Mouse (Mus musculus) right cerebral cortex, postnatal 36 days (tissue): ENCODE measurements around the gene Map3k13.
"Not testable (repeated sequence)": the region's sequence is repeated elsewhere in the genome, so short reads cannot be mapped to it uniquely, and the experiment has no call there.

Experiments
- DNase-seq, 2 experiments: peaks; one replicate each; pipeline ENCODE4 v3.0.0; 2022; ENCODE audit warnings: low spot score in 2 of 2, mixed read lengths in 1 of 2

The Map3k13 gene

DNA sequence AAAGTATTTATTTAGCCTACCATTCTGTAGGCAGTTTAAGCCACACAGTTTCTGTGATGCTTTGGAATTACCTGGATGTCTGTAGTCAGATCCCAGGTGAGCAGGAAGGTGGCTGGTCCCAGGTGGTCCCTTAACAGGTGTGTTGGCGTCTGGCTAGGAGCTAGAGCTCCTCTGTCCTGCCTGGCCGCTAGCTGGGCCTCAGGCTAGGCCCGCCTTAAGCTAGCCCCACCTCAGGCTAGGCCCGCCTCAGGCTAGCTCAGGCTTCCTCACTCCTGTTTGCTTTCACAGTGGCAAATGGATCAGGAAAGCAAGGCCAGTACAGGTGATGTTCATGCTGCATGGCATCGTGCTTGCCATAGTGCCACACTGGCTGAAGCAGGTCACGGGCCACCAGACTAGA, 112.8 kb downstream of the Map3k13 start:
- DNase-seq: no peak

- not testable (repeated sequence) for DNase-seq
Measured at GRCm38 (mm10) chr16:21908906-21909305, 114.8 kb downstream of the Map3k13 start.

GRCm38 (mm10) chr16:21913347-21913746, 119.2 kb downstream of the Map3k13 start:
- no peak for DNase-seq

DNA sequence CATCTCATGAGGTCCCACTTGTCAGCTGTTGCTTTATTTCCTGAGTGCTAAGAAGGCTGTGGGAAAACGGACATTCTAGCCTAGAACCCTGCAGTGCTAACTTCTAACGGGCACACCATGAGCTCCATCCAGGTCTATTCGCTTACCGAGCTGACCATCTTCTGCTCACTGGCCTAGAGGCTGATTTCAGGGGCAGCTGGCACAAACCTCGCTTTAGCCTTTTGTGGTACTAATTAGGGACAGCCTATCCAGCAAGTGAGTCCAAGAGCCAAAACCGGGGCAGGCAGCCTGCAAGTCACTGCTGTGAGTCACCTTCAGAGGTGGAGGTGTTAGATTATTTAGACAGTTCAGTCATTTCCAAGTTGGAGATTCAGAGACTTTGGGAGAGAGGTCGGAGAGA, 122.5 kb downstream of the Map3k13 start:
- no peak for DNase-seq

- no peak for DNase-seq
Measured at GRCm38 (mm10) chr16:21928471-21928870, 134.3 kb downstream of the Map3k13 start.

GRCm38 (mm10) chr16:21946761-21947715, 152.9 kb downstream of the Map3k13 start, which contains the start of gene Tmem41a:
Tmem41a (minus strand) TSS chr16:21947552.
- peak; percentile 82 to 87 for DNase-seq

DNA sequence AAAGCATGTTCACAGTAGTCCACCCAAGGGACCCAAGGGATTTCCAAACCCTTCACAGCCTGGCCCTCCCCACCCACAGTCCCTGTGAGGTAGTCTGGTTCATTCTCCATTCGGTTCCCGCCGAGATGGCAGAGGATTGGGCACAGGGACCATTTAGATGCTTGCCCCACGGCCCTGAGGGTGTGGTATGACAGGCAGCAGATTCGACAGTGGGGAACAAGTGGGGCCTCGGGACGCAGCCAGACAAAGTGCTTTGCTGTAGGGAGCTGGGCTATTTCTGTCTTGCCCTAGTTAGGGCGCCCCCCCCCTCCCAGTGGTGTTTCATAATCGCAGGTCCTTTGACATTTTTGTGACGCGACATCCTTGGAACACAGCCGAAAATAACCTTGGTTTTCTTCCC, 161.4 kb downstream of the Map3k13 start:
- no peak for DNase-seq

GRCm38 (mm10) chr16:21965576-21965975, 171.4 kb downstream of the Map3k13 start:
- no peak for DNase-seq

GRCm38 (mm10) chr16:21969874-21970273, 175.7 kb downstream of the Map3k13 start:
- no peak for DNase-seq

- DNase-seq: no peak
Measured at GRCm38 (mm10) chr16:21970536-21970935, 176.4 kb downstream of the Map3k13 start.

DNA sequence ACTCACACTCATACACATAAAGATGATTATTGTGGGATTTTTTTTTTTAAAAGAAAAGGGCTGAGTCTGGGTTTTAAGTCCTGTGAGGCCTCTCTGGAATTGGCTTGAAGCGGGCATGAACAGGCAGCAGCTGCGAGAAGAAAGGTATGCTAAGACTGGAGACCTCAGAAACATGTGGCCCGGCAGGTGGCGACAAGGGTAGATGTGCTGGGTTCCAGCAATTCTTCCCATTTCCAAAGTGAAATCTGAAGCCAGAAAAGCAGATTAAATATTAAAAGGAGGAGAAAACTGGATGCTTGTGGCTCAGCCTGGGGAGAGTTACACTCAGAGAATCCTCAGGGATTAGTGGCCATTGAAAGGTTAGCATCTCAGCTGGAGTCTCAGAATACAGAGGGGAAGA, 177.3 kb downstream of the Map3k13 start:
- no peak for DNase-seq

- DNase-seq: no peak
Measured at GRCm38 (mm10) chr16:21976203-21976602, 182.1 kb downstream of the Map3k13 start.

DNA sequence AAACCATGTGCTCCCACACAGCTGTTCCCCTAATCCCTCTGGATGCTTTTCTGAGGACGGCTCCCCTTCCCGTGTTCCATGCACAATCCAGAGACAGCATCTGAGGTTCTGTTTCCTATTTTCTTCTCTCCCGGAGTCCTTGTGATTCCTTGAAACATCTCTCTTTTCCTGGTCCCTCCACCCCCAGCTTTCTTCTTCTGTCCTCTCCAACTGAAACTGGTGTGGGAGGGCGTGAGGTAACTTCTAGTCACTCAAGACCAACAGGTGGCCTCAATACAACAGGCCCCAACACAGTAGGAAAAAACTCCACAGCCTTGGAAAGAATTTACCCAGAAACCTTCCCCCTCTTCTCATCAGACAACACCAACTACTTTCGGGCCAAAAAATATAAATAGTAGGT, 183.2 kb downstream of the Map3k13 start:
- DNase-seq: peak; percentile 5 to 18
